Mouse (Mus musculus) limb, embryonic 14.5 days (tissue): ENCODE results near the gene Syngr1. TPM values are rescaled to one million over a fixed set of nuclear protein-coding genes. Genes with fewer than 3 reads are reported as not detected.

Experiments
- ATAC-seq: fragments of 200-750 bp; cut with Nextera tagmentation; 2 replicates; pipeline ENCODE4 v1.8.0; 2017; ENCODE audit warnings: low read depth, moderate number of reproducible peaks, moderate TSS enrichment; ENCODE audit not compliant: low FRiP score
- DNase-seq: peaks from one replicate; pipeline ENCODE4 v3.0.0-alpha.2; 2015; ENCODE audit warnings: low spot score
- H3K27ac ChIP-seq: fragments of 300-500 bp; sonication (generic); replicated peaks from 2 replicates; pipeline ENCODE4 v1.5.1; 2014; ENCODE audit warnings: low read depth, mild to moderate bottlenecking, low read length, moderate library complexity, mixed read lengths
- H3K27me3 ChIP-seq: fragments of 300-500 bp; sonication (generic); 2 replicates; pipeline ENCODE4 v1.6.1; 2014; ENCODE audit warnings: low read length, mixed read lengths; ENCODE audit not compliant: control insufficient read depth, insufficient read depth
- H3K36me3 ChIP-seq: fragments of 300-500 bp; sonication (generic); 2 replicates; pipeline ENCODE4 v1.6.1; 2014; ENCODE audit warnings: mild to moderate bottlenecking, low read length, moderate library complexity, mixed read lengths; ENCODE audit not compliant: control insufficient read depth, insufficient read depth
- H3K4me1 ChIP-seq: fragments of 300-500 bp; sonication (generic); 2 replicates; pipeline ENCODE4 v1.6.1; 2014; ENCODE audit warnings: antibody characterized with exemption, low read length, mixed read lengths; ENCODE audit not compliant: control insufficient read depth, insufficient read depth
- H3K4me2 ChIP-seq: fragments of 300-500 bp; sonication (generic); replicated peaks from 2 replicates; pipeline ENCODE4 v1.6.1; 2014; ENCODE audit warnings: low read depth, mild to moderate bottlenecking, low read length, moderate library complexity; ENCODE audit not compliant: severe bottlenecking
- H3K4me3 ChIP-seq: fragments of 300-500 bp; sonication (generic); replicated peaks from 2 replicates; pipeline ENCODE4 v1.5.1; 2014; ENCODE audit warnings: low read length
- H3K9ac ChIP-seq: fragments of 300-500 bp; sonication (generic); 2 replicates; pipeline ENCODE4 v1.6.1; 2014; ENCODE audit warnings: mild to moderate bottlenecking, low read depth, low read length, moderate library complexity; ENCODE audit not compliant: severe bottlenecking
- H3K9me3 ChIP-seq: fragments of 300-500 bp; sonication (generic); 2 replicates; pipeline ENCODE4 v1.6.1; 2016; ENCODE audit warnings: low read length; ENCODE audit not compliant: control insufficient read depth
- POLR2A ChIP-seq: fragments of 200-500 bp; IDR thresholded peaks from 2 replicates; pipeline ENCODE4 v1.8.0; 2012; ENCODE audit warnings: inconsistent platforms, mild to moderate bottlenecking, moderate library complexity, borderline replicate concordance; ENCODE audit not compliant: insufficient read depth, insufficient read length; ENCODE audit errors: extremely low read depth
- WGBS: fragments of 180-500 bp; shearing (Covaris S2); extraction: QIAGEN DNeasy Blood & Tissue Kit; methylation state at CpG from one replicate; pipeline ENCODE4 v1.1.7; 2014; 5-methylcytosine and 5-hydroxymethylcytosine counted together
- polyA plus RNA-seq, 2 experiments: library from polyadenylated mRNA; depleted of rRNA in 1 of 2; stranded (reverse) in 1 of 2; unstranded in 1 of 2; fragments of >200 nt; fragmentation: Nextera tagmentation in 1 of 2; extraction: Ambion mirVana in 1 of 2; gene quantifications; 2 replicates each; pipeline versions ENCODE4 v1.2.1 to v1.2.3; 2012 to 2014

The Syngr1 gene
- polyA plus RNA-seq, 2 experiments = 10.8 to 11.5 TPM

- Histone ChIP-seq H3K4me3 (no peak overlapping the region), H3K36me3 (no peaks in the 10 kb centered on the region), H3K4me2 (no peak overlapping the region), H3K27me3 (no peaks in the 10 kb centered on the region), H3K9ac (no peak overlapping the region), H3K9me3 (no peaks in the 10 kb centered on the region), H3K4me1 (peaks cover 12% of the 10 kb centered on the region), H3K27ac (no peak overlapping the region)
- no peak for TF ChIP-seq POLR2A
- 39% methylated on average over 5 of the region's 5 CpGs for WGBS
- DNase-seq (no peak), ATAC-seq (no peak)
Measured at GRCm38 (mm10) chr15:80047973-80048372, 43.2 kb upstream of the Syngr1 start.

- Histone ChIP-seq H3K27me3 (no peaks in the 10 kb centered on the region), H3K4me1 (peaks cover 12% of the 10 kb centered on the region), H3K36me3 (no peaks in the 10 kb centered on the region), H3K4me3 (no peak overlapping the region), H3K27ac (no peak overlapping the region), H3K4me2 (no peak overlapping the region), H3K9ac (no peak overlapping the region), H3K9me3 (no peaks in the 10 kb centered on the region)
- no peak for TF ChIP-seq POLR2A
- DNase-seq (no peak), ATAC-seq (no peak)
- WGBS = 50% methylated on average over 4 of the region's 4 CpGs
Measured at GRCm38 (mm10) chr15:80050093-80050492, 41.0 kb upstream of the Syngr1 start.

GRCm38 (mm10) chr15:80051092-80051761 is 39.9 kb upstream of the Syngr1 start:
- Histone ChIP-seq H3K27ac (no peak overlapping the region; the same call in 1 of the 2 replicates), H3K4me2 (no peak overlapping the region), H3K27me3 (no peaks in the 10 kb centered on the region), H3K36me3 (no peaks in the 10 kb centered on the region), H3K4me3 (no peak overlapping the region), H3K9me3 (no peaks in the 10 kb centered on the region), H3K4me1 (peaks cover 12% of the 10 kb centered on the region), H3K9ac (no peak overlapping the region)
- ATAC-seq (no peak), DNase-seq (no peak)
- TF ChIP-seq POLR2A = no peak
- WGBS = 46% methylated on average over 19 of the region's 19 CpGs

- Histone ChIP-seq H3K9me3 (no peaks in the 10 kb centered on the region), H3K27ac (no peak overlapping the region; the same call in 1 of the 2 replicates), H3K9ac (no peak overlapping the region), H3K4me1 (peaks cover 12% of the 10 kb centered on the region), H3K4me2 (no peak overlapping the region), H3K36me3 (no peaks in the 10 kb centered on the region), H3K4me3 (no peak overlapping the region), H3K27me3 (no peaks in the 10 kb centered on the region)
- 60% methylated on average over 9 of the region's 9 CpGs for WGBS
- TF ChIP-seq POLR2A = no peak
- no peak for DNase-seq
- ATAC-seq = no peak
Measured at GRCm38 (mm10) chr15:80051782-80052181, 39.4 kb upstream of the Syngr1 start.

GRCm38 (mm10) chr15:80053381-80054033 is 37.6 kb upstream of the Syngr1 start:
- peaks cover 12% of the 10 kb centered on the region for H3K4me1 ChIP-seq
- no peak for TF ChIP-seq POLR2A
- no peak overlapping the region for H3K4me3 ChIP-seq
- H3K27ac ChIP-seq = no peak overlapping the region
- 82% methylated on average over 8 of the region's 8 CpGs for WGBS
- no peak overlapping the region for H3K9ac ChIP-seq
- H3K27me3 ChIP-seq = no peaks in the 10 kb centered on the region
- H3K4me2 ChIP-seq = no peak overlapping the region
- H3K36me3 ChIP-seq = no peaks in the 10 kb centered on the region
- no peak for ATAC-seq
- DNase-seq = no peak
- H3K9me3 ChIP-seq = no peaks in the 10 kb centered on the region
